Mouse (Mus musculus): Measurements from ENCODE around the gene Wdfy1. TPM values are rescaled to one million over a fixed set of nuclear protein-coding genes. Genes with fewer than 3 reads are reported as not detected.

Gene Wdfy1
- polyA plus RNA-seq, 1 experiment from 2014 or later, result 25.3 TPM

DNA sequence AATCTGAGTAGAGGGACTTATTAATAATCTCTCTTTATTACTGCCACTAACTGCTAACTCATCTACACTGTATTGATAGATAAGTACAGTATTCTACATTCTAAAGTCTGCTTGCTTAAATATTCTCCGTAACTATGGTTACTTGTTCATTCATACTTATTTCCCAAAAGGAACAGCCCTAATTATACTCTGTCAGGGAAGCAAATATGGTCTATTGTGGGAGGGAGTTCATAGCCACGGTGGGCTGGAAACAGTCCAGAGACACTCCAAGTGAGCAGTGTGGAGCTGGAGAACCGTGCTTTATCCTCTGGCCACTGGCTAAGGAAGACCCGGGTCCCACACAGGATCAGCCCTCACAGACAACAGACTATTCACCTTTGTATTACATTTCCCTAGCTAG is 65.3 kb downstream of the Wdfy1 start:
- WGBS, result 61% methylated on average over 4 of the region's 4 CpGs
- H3K9me3 ChIP-seq (replicated peaks), result no peaks in the 10 kb centered on the region
- no peak overlapping the region for H3K27ac ChIP-seq (ENCODE audit: poor library complexity, severe bottlenecking)
- no peak overlapping the region for H3K9ac ChIP-seq
- peaks cover 8% of the 10 kb centered on the region; the same call in 1 of the 2 replicates for H3K4me1 ChIP-seq (replicated peaks)
- H3K4me2 ChIP-seq, result no peak overlapping the region
- no peak overlapping the region for H3K4me3 ChIP-seq
- peaks cover 56% of the 10 kb centered on the region for H3K36me3 ChIP-seq
- H3K27me3 ChIP-seq (replicated peaks), result no peaks in the 10 kb centered on the region
- ATAC-seq (ENCODE audit: insufficient number of reproducible peaks, low FRiP score), result no peak

DNA sequence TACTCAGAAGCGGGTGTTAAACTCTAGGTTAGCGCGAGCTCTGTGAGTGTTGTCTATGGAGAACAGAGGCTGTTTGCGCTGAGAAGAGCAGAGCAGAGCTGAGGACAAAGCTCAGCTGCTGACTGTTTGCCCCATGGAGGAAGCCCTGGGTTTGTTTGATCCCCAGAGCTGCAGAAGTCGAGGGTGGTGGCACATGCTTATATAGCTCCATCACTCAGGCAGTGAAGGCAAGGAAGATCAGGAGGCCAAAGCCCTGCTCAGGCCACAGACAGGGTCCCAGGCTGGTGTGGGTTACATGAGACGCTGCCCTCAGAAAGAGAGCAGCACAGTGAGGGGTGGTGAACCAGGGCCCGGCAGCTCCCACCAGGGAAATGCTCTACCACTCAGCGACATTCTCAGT is 65.7 kb downstream of the Wdfy1 start:
- H3K4me3 ChIP-seq, result no peak overlapping the region
- peaks cover 58% of the 10 kb centered on the region for H3K36me3 ChIP-seq
- no peak for ATAC-seq (ENCODE audit: insufficient number of reproducible peaks, low FRiP score)
- no peak overlapping the region for H3K4me2 ChIP-seq
- 81% methylated on average over 8 of the region's 8 CpGs for WGBS
- H3K27ac ChIP-seq (ENCODE audit: poor library complexity, severe bottlenecking), result no peak overlapping the region
- H3K9ac ChIP-seq, result no peak overlapping the region
- H3K4me1 ChIP-seq (replicated peaks), result peaks cover 8% of the 10 kb centered on the region; the same call in 1 of the 2 replicates
- no peaks in the 10 kb centered on the region for H3K9me3 ChIP-seq (replicated peaks)
- H3K27me3 ChIP-seq (replicated peaks), result no peaks in the 10 kb centered on the region

DNA sequence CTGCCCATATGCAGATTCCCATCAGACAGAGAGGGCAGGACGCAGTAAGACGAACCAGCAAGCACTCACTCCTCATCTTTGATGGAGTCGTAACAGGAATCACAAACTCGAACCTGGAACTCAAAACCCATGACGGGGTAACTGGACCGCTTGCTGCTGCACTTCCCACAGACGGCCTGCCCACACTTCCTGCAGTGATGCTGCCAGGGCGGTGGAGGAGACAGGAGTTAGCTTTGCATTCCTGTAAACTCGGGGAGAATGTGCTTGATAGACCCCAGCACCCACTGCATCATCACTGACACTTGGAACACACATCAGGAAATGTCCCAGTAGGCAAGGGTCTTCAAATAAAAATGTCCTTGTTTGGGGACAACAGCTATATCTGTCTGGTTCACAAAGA is 68.6 kb downstream of the Wdfy1 start:
- H3K36me3 ChIP-seq, result peaks cover 41% of the 10 kb centered on the region
- 77% methylated on average over 9 of the region's 9 CpGs for WGBS
- peaks cover 8% of the 10 kb centered on the region; the same call in 1 of the 2 replicates for H3K4me1 ChIP-seq (replicated peaks)
- no peak overlapping the region for H3K4me2 ChIP-seq
- H3K9ac ChIP-seq, result no peak overlapping the region
- no peak for ATAC-seq (ENCODE audit: insufficient number of reproducible peaks, low FRiP score)
- H3K27me3 ChIP-seq (replicated peaks), result no peaks in the 10 kb centered on the region
- H3K4me3 ChIP-seq, result no peak overlapping the region
- H3K9me3 ChIP-seq (replicated peaks), result no peaks in the 10 kb centered on the region
- H3K27ac ChIP-seq (ENCODE audit: poor library complexity, severe bottlenecking), result no peak overlapping the region

DNA sequence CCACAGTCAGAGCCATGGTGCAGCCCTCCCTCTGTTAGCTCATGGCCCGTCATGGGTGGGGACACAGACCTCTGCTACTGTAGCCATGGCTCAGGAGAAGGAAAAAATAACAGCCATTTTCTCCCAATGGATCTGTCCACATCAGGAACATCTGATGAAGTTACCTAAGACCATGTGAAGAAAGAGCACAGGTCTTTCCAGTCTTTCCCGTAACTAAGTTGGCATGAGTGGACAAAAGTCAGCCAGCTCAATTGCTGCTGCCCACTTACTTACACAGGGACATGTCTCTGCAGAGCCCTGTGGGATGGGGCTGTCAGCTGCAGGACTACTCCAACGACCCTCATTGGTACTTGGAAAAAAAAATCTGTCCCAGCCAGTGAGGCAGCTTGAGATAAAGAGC is 69.2 kb downstream of the Wdfy1 start:
- no peak overlapping the region for H3K27ac ChIP-seq (ENCODE audit: poor library complexity, severe bottlenecking)
- H3K27me3 ChIP-seq (replicated peaks), result no peaks in the 10 kb centered on the region
- ATAC-seq (ENCODE audit: insufficient number of reproducible peaks, low FRiP score), result no peak
- WGBS, result 76% methylated on average over 3 of the region's 3 CpGs
- H3K4me3 ChIP-seq, result no peak overlapping the region
- H3K9me3 ChIP-seq (replicated peaks), result no peaks in the 10 kb centered on the region
- H3K9ac ChIP-seq, result no peak overlapping the region
- H3K4me1 ChIP-seq (replicated peaks), result peaks cover 6% of the 10 kb centered on the region; the same call in 1 of the 2 replicates
- peaks cover 38% of the 10 kb centered on the region for H3K36me3 ChIP-seq
- no peak overlapping the region for H3K4me2 ChIP-seq

DNA sequence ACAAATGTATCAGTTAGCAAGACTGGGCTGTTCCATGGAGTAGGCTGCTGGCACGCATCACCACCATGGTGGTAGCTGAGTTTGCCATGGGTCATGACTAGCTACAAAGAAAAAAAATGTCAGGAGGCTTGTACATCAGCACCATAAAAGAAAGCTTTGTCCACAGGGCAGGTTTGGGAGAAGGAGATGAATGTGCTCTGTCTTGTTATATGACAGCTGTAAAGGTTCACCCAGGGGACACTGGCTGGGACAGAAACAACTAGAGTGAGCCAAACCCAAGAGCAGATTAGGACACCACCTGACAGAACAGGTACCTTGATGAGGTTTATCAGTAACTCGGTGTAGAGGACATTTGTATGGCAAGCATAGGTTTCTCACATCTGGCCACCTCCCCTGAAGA is 71.3 kb downstream of the Wdfy1 start:
- H3K4me2 ChIP-seq, result no peak overlapping the region
- no peak overlapping the region for H3K9ac ChIP-seq
- H3K4me1 ChIP-seq (replicated peaks), result no peaks in the 10 kb centered on the region
- peaks cover 40% of the 10 kb centered on the region for H3K36me3 ChIP-seq
- H3K27ac ChIP-seq (ENCODE audit: poor library complexity, severe bottlenecking), result no peak overlapping the region
- ATAC-seq (ENCODE audit: insufficient number of reproducible peaks, low FRiP score), result no peak
- no peaks in the 10 kb centered on the region for H3K27me3 ChIP-seq (replicated peaks)
- H3K9me3 ChIP-seq (replicated peaks), result no peaks in the 10 kb centered on the region
- WGBS, result 86% methylated on average over 2 of the region's 2 CpGs
- no peak overlapping the region for H3K4me3 ChIP-seq

DNA sequence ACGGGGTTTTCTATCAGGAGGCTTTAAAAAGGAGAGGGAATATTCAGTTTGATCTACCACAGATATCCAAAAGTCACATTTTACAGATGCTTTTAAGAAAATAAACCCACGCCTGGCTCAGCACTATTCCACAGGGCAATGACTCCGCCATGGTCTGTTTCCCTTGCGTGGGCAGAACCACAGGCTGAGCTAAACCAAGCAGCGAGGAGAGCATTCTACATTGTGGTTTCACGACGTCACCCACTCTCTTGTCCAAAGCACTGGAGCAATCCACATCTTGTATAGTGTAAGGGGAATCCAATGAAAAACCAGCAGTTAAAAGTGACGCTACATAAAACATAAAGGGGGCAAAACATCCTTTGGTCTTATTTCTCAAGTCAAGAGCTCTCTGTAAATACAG is 72.4 kb downstream of the Wdfy1 start:
- Histone ChIP-seq H3K9me3 (replicated peaks) (no peaks in the 10 kb centered on the region), H3K27ac (ENCODE audit: poor library complexity, severe bottlenecking) (no peak overlapping the region), H3K4me3 (no peak overlapping the region), H3K4me2 (no peak overlapping the region), H3K9ac (no peak overlapping the region), H3K36me3 (peaks cover 31% of the 10 kb centered on the region), H3K27me3 (replicated peaks) (no peaks in the 10 kb centered on the region), H3K4me1 (replicated peaks) (no peaks in the 10 kb centered on the region)
- no peak for ATAC-seq (ENCODE audit: insufficient number of reproducible peaks, low FRiP score)
- 86% methylated on average over 8 of the region's 8 CpGs for WGBS

DNA sequence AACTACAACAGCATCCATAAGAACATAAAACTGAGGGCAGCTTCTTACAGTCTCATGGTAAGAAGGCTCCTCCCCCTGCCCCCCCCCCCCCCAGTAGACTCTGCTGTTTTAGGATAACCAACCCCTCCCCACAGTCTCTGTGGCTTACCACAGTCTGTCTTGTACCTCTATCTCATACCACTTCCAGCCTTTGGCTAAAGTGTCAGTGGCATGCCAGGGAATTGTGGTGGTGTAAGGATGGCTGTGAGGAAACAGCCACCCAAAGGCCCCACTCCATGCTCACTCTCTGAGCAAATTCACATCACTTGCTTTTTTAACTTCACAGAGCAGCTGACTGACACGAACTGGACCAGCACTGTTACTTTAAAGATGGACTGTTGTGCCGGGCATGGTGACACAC is 77.4 kb downstream of the Wdfy1 start:
- Histone ChIP-seq H3K4me2 (no peak overlapping the region), H3K4me1 (replicated peaks) (peaks cover 7% of the 10 kb centered on the region), H3K27me3 (replicated peaks) (no peaks in the 10 kb centered on the region), H3K36me3 (peaks cover 3% of the 10 kb centered on the region), H3K27ac (ENCODE audit: poor library complexity, severe bottlenecking) (no peak overlapping the region), H3K9me3 (replicated peaks) (no peaks in the 10 kb centered on the region), H3K4me3 (no peak overlapping the region), H3K9ac (no peak overlapping the region)
- 73% methylated on average over 2 of the region's 2 CpGs for WGBS
- no peak for ATAC-seq (ENCODE audit: insufficient number of reproducible peaks, low FRiP score)

DNA sequence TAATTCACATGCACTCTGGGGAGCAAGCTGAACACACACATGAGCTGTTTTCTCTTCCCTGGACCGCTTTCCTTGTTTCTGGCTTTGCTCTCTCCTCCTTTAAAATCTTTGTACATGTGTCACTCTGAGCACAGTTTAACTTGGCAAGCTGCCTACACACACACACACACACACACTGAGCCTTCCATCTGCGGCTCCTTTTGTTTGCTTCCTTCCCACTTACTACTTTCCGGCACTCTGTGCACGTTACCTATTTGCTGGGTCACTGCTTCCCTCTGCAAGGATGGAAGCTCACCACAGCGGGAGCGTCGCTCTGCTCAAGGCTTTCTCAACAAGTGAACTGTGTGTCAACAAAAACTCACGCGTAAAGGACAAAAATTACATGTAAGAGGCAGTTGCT is 78.6 kb downstream of the Wdfy1 start:
- ATAC-seq (ENCODE audit: insufficient number of reproducible peaks, low FRiP score), result peak; percentile 63; the same call in 1 of the 2 replicates
- H3K4me1 ChIP-seq (replicated peaks), result peaks cover 7% of the 10 kb centered on the region
- H3K27ac ChIP-seq (ENCODE audit: poor library complexity, severe bottlenecking), result no peak overlapping the region
- H3K4me2 ChIP-seq, result no peak overlapping the region
- H3K9me3 ChIP-seq (replicated peaks), result no peaks in the 10 kb centered on the region
- WGBS, result 56% methylated on average over 9 of the region's 9 CpGs
- H3K9ac ChIP-seq, result no peak overlapping the region
- no peaks in the 10 kb centered on the region for H3K27me3 ChIP-seq (replicated peaks)
- H3K36me3 ChIP-seq, result peaks cover 3% of the 10 kb centered on the region
- no peak overlapping the region for H3K4me3 ChIP-seq

DNA sequence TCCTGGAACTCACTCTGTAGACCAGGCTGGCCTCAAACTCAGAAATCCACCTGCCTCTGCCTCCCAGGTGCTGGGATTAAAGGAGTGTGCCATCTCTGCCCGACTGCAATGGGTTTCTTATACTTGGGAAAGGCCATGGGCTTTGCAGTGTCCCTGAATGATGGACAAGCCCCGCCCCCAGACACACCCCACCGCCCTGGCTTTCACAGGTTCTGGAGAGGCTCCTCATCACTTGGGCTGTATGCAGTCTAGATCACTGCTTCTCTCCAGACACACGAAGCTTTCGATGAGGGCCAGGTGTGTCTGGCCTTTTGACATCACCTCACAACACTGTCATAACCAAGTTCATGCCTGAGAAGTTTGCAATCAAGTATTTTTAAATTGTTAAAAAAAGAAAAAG is 79.0 kb downstream of the Wdfy1 start:
- ATAC-seq (ENCODE audit: insufficient number of reproducible peaks, low FRiP score), result peak; percentile 53; the same call in 1 of the 2 replicates
- 55% methylated on average over 5 of the region's 5 CpGs for WGBS

DNA sequence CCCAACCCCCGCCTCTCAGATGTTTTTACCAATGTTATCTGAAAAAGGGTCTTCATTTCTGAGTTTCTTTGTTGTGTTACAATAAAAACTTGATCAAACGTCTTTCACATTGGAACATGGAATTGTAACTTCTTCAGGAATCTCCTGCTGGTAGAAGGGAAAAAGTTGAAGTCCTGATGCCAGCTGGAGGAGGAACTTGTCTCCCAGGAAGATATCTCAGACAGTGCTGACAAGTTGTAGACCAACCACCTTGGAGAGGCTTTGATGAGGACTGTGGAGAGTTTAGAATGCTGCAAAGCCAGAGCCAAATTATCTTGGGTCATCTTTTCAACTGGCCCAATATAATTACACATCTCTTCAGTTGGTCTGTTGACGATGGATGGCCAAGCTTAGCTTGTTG is 83.5 kb downstream of the Wdfy1 start:
- ATAC-seq (ENCODE audit: insufficient number of reproducible peaks, low FRiP score), result no peak
- 71% methylated on average over 3 of the region's 3 CpGs for WGBS
- H3K4me2 ChIP-seq, result no peak overlapping the region

More for the DNA sequence above, 79.0 kb downstream of the Wdfy1 start:
- Histone ChIP-seq H3K4me3 (no peak overlapping the region), H3K4me2 (no peak overlapping the region), H3K9me3 (replicated peaks) (no peaks in the 10 kb centered on the region), H3K9ac (no peak overlapping the region), H3K27ac (ENCODE audit: poor library complexity, severe bottlenecking) (no peak overlapping the region), H3K27me3 (replicated peaks) (no peaks in the 10 kb centered on the region), H3K4me1 (replicated peaks) (peaks cover 7% of the 10 kb centered on the region), H3K36me3 (peaks cover 3% of the 10 kb centered on the region)

DNA sequence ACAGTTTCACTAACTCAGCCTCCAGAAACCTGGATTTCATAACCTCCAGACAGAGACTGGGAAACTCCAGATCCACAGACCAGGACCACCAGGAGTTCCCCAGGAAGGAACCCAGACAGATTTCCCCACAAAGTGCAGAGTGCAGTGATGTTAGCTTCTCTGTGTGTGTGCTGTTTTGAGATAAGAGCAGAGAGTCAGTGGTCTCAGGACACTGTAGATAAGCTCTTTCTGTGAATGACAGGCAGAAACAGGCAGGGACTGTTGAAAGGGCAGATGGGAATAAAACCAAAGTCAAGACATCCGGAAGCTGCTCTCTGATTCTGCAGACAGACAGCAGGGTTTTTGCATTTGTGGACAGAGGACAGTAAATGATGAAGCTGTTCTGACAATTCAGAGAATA is 88.7 kb downstream of the Wdfy1 start:
- H3K4me1 ChIP-seq (replicated peaks), result 0 out of 2 replicates have a peak, but pooled peaks cover 3% of the 10 kb centered on the region
- no peak overlapping the region for H3K4me3 ChIP-seq
- no peaks in the 10 kb centered on the region for H3K36me3 ChIP-seq
- H3K9me3 ChIP-seq (replicated peaks), result 0 out of 2 replicates have a peak, but pooled peaks cover 3% of the 10 kb centered on the region
- no peak overlapping the region for H3K9ac ChIP-seq
- no peak for ATAC-seq (ENCODE audit: insufficient number of reproducible peaks, low FRiP score)
- no peaks in the 10 kb centered on the region for H3K27me3 ChIP-seq (replicated peaks)
- H3K4me2 ChIP-seq, result no peak overlapping the region
- no peak overlapping the region for H3K27ac ChIP-seq (ENCODE audit: poor library complexity, severe bottlenecking)
- WGBS, result 9% methylated on average over 1 of the region's 1 CpGs

More for the DNA sequence above, 83.5 kb downstream of the Wdfy1 start:
- Histone ChIP-seq H3K4me1 (replicated peaks) (peaks cover 7% of the 10 kb centered on the region), H3K4me3 (no peak overlapping the region), H3K27me3 (replicated peaks) (no peaks in the 10 kb centered on the region), H3K27ac (ENCODE audit: poor library complexity, severe bottlenecking) (no peak overlapping the region), H3K9ac (no peak overlapping the region), H3K36me3 (no peaks in the 10 kb centered on the region), H3K9me3 (replicated peaks) (0 out of 2 replicates have a peak, but pooled peaks cover 3% of the 10 kb centered on the region)

DNA sequence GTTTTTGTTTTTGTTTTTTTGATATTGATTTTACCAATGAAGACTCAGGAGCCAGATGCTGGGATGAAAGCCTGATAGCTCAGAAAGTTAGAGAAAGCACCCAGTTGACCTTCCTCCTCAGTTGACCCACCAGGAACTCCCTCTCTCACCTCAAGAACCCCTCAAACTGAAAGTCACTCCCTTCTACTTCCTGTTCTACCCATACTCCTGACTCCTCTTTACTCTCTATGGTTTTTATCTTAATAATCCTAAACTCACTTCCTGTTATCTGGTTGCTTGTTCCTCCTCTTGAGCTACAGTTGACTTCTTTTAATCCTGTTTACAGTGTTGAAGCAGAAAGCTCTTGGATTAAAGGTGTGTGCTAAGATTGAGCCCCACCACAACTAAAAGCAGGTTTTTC is 91.9 kb downstream of the Wdfy1 start:
- Histone ChIP-seq H3K9ac (no peak overlapping the region), H3K4me1 (replicated peaks) (0 out of 2 replicates have a peak, but pooled peaks cover 3% of the 10 kb centered on the region), H3K4me2 (no peak overlapping the region), H3K27ac (ENCODE audit: poor library complexity, severe bottlenecking) (no peak overlapping the region), H3K4me3 (no peak overlapping the region), H3K36me3 (no peaks in the 10 kb centered on the region), H3K27me3 (replicated peaks) (no peaks in the 10 kb centered on the region), H3K9me3 (replicated peaks) (0 out of 2 replicates have a peak, but pooled peaks cover 3% of the 10 kb centered on the region)
- ATAC-seq (ENCODE audit: insufficient number of reproducible peaks, low FRiP score), result no peak
